Mouse (Mus musculus) bone marrow, adult 2 months (tissue): ENCODE measurements around the gene Tspan18. TPM values are rescaled to one million over a fixed set of nuclear protein-coding genes. Genes with fewer than 3 reads are reported as not detected.
A peak's percentile ranks its signal among the peaks of the same experiment; 100 is the strongest.

Source experiments
- H3K27ac ChIP-seq: fragments of 200-500 bp; 2 replicates; pipeline ENCODE4 v1.5.1; 2012; ENCODE audit warnings: low read depth, mild to moderate bottlenecking, control low read depth, inconsistent platforms, low read length; ENCODE audit not compliant: control insufficient read depth, poor library complexity, insufficient read depth
- H3K4me1 ChIP-seq: fragments of 200-500 bp; 2 replicates; pipeline ENCODE4 v1.6.1; 2011; ENCODE audit warnings: low read length; ENCODE audit not compliant: control insufficient read depth, insufficient read depth
- H3K4me3 ChIP-seq: fragments of 200-500 bp; replicated peaks from 2 replicates; pipeline ENCODE3; 2011; ENCODE audit warnings: mild to moderate bottlenecking, low read depth, low read length, control low read depth; ENCODE audit not compliant: control insufficient read depth
- CTCF ChIP-seq: fragments of 200-500 bp; IDR thresholded peaks from 2 replicates; pipeline ENCODE4 v1.5.1; 2011; ENCODE audit warnings: low read length, control low read depth; ENCODE audit not compliant: control insufficient read depth, insufficient read depth
- POLR2A ChIP-seq: fragments of 200-500 bp; IDR thresholded peaks from 2 replicates; pipeline ENCODE4 v1.6.1; 2011; ENCODE audit warnings: low read depth, mild to moderate bottlenecking, control low read depth, low read length, borderline replicate concordance; ENCODE audit not compliant: control insufficient read depth
- WGBS: fragments of 180-500 bp; shearing (Covaris S2); methylation state at CpG from one replicate; pipeline ENCODE4 v1.1.7; 2018; 5-methylcytosine and 5-hydroxymethylcytosine counted together
- polyA plus RNA-seq: library from polyadenylated mRNA; stranded (reverse); fragments of >200 nt; gene quantifications from 2 replicates; pipeline ENCODE4 v1.2.4, GENCODE M21; 2011; ENCODE audit warnings: low replicate concordance; ENCODE audit not compliant: missing spikeins, insufficient read depth, insufficient read length

The Tspan18 gene
- polyA plus RNA-seq, 1 experiment: 0.52 TPM

- no peak overlapping the region for H3K27ac ChIP-seq
- H3K4me1 ChIP-seq: no peaks in the 10 kb centered on the region
- no peak overlapping the region for H3K4me3 ChIP-seq
- WGBS: 56% methylated on average over 9 of the region's 9 CpGs
- TF ChIP-seq CTCF (no peak), POLR2A (no peak)
These were observed 31.1 kb upstream of the Tspan18 start for GRCm38 (mm10) chr2:93365411-93365810.

- WGBS: 77% methylated on average over 2 of the region's 2 CpGs
These were observed 30.6 kb upstream of the Tspan18 start for GRCm38 (mm10) chr2:93364951-93365350.

DNA sequence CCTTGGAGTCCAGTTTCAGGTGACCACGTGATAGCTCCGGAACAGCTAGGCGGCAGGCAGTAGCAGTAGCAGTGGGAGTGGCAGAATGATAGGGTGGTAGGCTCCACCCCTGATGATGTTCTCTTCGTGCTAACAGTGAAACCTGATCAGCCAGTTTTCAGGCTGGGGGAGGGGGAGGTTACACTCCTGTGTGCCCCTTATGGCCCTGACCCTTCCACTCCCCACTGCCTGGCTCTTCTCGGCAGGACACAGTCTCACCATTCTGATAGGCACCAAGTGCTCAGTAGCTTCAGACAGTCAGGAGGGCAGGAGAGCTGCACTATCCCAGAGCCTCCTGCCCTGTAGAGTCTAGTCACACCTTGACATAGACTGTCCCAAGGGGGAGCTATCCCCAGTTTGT is 27.1 kb upstream of the Tspan18 start:
- no peaks in the 10 kb centered on the region for H3K4me1 ChIP-seq

More at GRCm38 (mm10) chr2:93364951-93365350, 30.6 kb upstream of the Tspan18 start:
- H3K27ac ChIP-seq: no peak overlapping the region
- TF ChIP-seq CTCF (no peak), POLR2A (no peak)
- H3K4me3 ChIP-seq: no peak overlapping the region
- H3K4me1 ChIP-seq: no peaks in the 10 kb centered on the region

GRCm38 (mm10) chr2:93360310-93360709 is 26.0 kb upstream of the Tspan18 start:
- H3K27ac ChIP-seq: no peak overlapping the region
- TF ChIP-seq POLR2A: no peak
- H3K4me3 ChIP-seq: no peak overlapping the region
- 75% methylated on average over 6 of the region's 6 CpGs for WGBS
- no peaks in the 10 kb centered on the region for H3K4me1 ChIP-seq

More for the DNA sequence above, 27.1 kb upstream of the Tspan18 start:
- no peak overlapping the region for H3K27ac ChIP-seq
- no peak overlapping the region for H3K4me3 ChIP-seq
- TF ChIP-seq POLR2A: no peak
- 59% methylated on average over 5 of the region's 5 CpGs for WGBS

GRCm38 (mm10) chr2:93357391-93357790 is 23.1 kb upstream of the Tspan18 start:
- WGBS: 64% methylated on average over 2 of the region's 2 CpGs
- no peak overlapping the region for H3K27ac ChIP-seq
- no peak overlapping the region for H3K4me3 ChIP-seq
- H3K4me1 ChIP-seq: peaks cover 2% of the 10 kb centered on the region; the same call in 1 of the 2 replicates
- TF ChIP-seq CTCF: no peak
- TF ChIP-seq POLR2A: no peak

DNA sequence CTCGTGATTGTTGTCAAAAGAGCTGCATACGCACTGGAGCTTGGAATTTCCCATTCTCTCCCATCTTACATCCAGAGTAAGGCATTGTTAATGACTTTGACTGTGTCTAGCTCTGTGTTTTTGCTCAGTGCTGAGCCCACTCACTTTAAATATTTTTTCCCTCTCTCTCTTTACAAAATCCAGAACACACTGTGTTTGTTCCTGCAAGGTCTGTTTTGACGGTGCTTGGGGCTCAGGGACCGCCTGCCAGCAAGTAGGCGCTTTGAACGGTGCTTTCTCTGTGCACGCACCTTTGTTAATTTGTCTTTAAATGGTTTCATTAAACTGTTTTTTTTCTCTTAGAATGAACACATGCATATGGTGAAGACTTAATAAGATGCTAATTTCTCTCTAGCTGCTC is 21.5 kb upstream of the Tspan18 start:
- H3K4me3 ChIP-seq: no peak overlapping the region
- WGBS: 83% methylated on average over 7 of the region's 7 CpGs
- TF ChIP-seq CTCF (no peak), POLR2A (no peak)
- H3K27ac ChIP-seq: no peak overlapping the region
- peaks cover 2% of the 10 kb centered on the region; the same call in 1 of the 2 replicates for H3K4me1 ChIP-seq

- H3K4me1 ChIP-seq: peaks cover 2% of the 10 kb centered on the region; the same call in 1 of the 2 replicates
- TF ChIP-seq CTCF (no peak), POLR2A (no peak)
- no peak overlapping the region for H3K4me3 ChIP-seq
- no peak overlapping the region for H3K27ac ChIP-seq
- 65% methylated on average over 1 of the region's 1 CpGs for WGBS
These were observed 20.3 kb upstream of the Tspan18 start for GRCm38 (mm10) chr2:93354621-93355020.

DNA sequence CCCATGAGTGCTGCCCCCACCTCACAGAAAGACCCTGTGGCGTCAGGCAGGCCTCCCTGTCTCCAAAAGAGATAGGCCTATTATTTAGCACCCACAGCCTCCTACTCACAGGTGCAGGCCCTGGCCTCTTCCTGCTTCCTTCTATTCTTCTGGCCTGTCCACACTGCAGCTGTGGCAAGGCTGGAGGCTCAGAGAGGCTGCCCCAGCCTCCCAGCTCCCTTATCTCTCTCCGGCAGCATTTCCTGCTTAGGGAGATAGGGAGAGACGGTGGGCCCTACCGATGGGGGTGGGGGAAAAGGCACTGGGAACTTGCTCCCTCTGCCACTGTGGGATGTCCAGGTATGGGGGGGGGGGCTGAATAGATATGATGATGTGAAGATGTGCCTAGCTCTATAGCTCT is 19.4 kb upstream of the Tspan18 start:
- H3K4me1 ChIP-seq: peaks cover 2% of the 10 kb centered on the region; the same call in 1 of the 2 replicates
- 33% methylated on average over 4 of the region's 4 CpGs for WGBS
- TF ChIP-seq POLR2A: no peak
- no peak for TF ChIP-seq CTCF
- H3K27ac ChIP-seq: peak overlapping the region; percentile 26; the same call in 1 of the 2 replicates
- H3K4me3 ChIP-seq: peak overlapping the region; percentile 0
